Mouse (Mus musculus): ENCODE data around the gene Stradb. TPM values are rescaled to one million over a fixed set of nuclear protein-coding genes. Genes with fewer than 3 reads are reported as not detected.
A peak's percentile ranks its signal among the peaks of the same experiment; 100 is the strongest.

The Stradb gene
- polyA plus RNA-seq, 2 experiments = 17.1 to 44.1 TPM

DNA sequence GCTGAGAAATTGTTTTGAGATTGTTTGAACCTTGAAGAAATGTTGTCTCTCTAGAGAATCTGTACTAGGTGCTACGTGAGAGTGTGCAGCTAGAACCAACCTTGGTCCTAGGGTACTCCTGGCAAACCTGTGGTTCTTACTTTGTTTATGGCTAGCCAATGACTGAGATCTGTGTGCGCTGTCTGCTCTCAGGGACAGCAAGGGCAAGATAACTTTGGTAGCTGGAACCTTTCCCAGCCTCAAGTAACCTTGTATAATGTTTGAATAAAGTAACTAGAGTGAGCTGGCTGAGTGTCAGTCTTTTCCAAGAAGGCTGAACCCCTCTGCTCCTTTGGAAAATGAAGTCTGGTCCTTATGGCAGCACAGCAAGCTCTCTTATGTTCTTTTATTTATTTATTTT lies 27.8 kb upstream of the Stradb start:
- TF ChIP-seq CTCF (IDR thresholded peaks at IDR 0.05; ENCODE audit: low read depth) = no peak
- no peak for TF ChIP-seq EP300 (IDR thresholded peaks at IDR 0.05; ENCODE audit: low read depth)
- no peak overlapping the region for H3K9ac ChIP-seq (replicated peaks)
- ATAC-seq (ENCODE audit: insufficient read depth) = no peak
- H3K36me3 ChIP-seq (replicated peaks; ENCODE audit: control insufficient read depth, insufficient read depth, low read depth) = peaks cover 42% of the 10 kb centered on the region
- H3K4me1 ChIP-seq (replicated peaks; ENCODE audit: control insufficient read depth in 2 of 2, insufficient read depth in 2 of 2, low read length in 1 of 2) = peaks cover 2 to 3% of the 10 kb centered on the region in 2 experiments
- H3K27ac ChIP-seq = no peak overlapping the region
- H3K9me3 ChIP-seq (ENCODE audit: control insufficient read depth, low read length) = no peaks in the 10 kb centered on the region
- H3K27me3 ChIP-seq (ENCODE audit: control insufficient read depth, insufficient read depth, low read length) = no peaks in the 10 kb centered on the region
- H3K4me3 ChIP-seq (ENCODE audit: insufficient read depth in 1 of 2, low read depth in 2 of 2, low read length in 2 of 2) = no peak overlapping the region
- WGBS (ENCODE audit: insufficient replicate concordance) = 96% methylated on average over 2 of the region's 2 CpGs
- H3K4me2 ChIP-seq (ENCODE audit: low read depth) = no peak overlapping the region
- no peak for DNase-seq (ENCODE audit: low read depth in 3 of 3, low spot score in 3 of 3)

- no peak for DNase-seq (ENCODE audit: low read depth in 3 of 3, low spot score in 3 of 3)
- TF ChIP-seq EP300 (IDR thresholded peaks at IDR 0.05; ENCODE audit: low read depth) = no peak
- TF ChIP-seq CTCF (IDR thresholded peaks at IDR 0.05; ENCODE audit: low read depth) = no peak
- Histone ChIP-seq H3K36me3 (replicated peaks; ENCODE audit: control insufficient read depth, insufficient read depth, low read depth) (peaks cover 42% of the 10 kb centered on the region), H3K9ac (replicated peaks) (no peak overlapping the region), H3K4me2 (ENCODE audit: low read depth) (no peak overlapping the region), H3K4me3 (ENCODE audit: insufficient read depth in 1 of 2, low read depth in 2 of 2, low read length in 2 of 2) (no peak overlapping the region), H3K9me3 (ENCODE audit: control insufficient read depth, low read length) (no peaks in the 10 kb centered on the region), H3K27ac (no peak overlapping the region), H3K27me3 (ENCODE audit: control insufficient read depth, insufficient read depth, low read length) (no peaks in the 10 kb centered on the region), H3K4me1 (replicated peaks; ENCODE audit: control insufficient read depth in 2 of 2, insufficient read depth in 2 of 2, low read length in 1 of 2) (peaks cover 8 to 9% of the 10 kb centered on the region in 2 experiments)
- WGBS (ENCODE audit: insufficient replicate concordance) = 87% methylated on average over 7 of the region's 7 CpGs
- ATAC-seq (ENCODE audit: insufficient read depth) = no peak
These were observed 27.2 kb upstream of the Stradb start for GRCm38 (mm10) chr1:58945960-58946670.

GRCm38 (mm10) chr1:58946718-58947117 lies 26.6 kb upstream of the Stradb start:
- Histone ChIP-seq H3K4me1 (replicated peaks; ENCODE audit: control insufficient read depth in 2 of 2, insufficient read depth in 2 of 2, low read length in 1 of 2) (peaks cover 12 to 14% of the 10 kb centered on the region in 2 experiments), H3K9me3 (ENCODE audit: control insufficient read depth, low read length) (no peaks in the 10 kb centered on the region), H3K4me2 (ENCODE audit: low read depth) (no peak overlapping the region), H3K27ac (no peak overlapping the region), H3K36me3 (replicated peaks; ENCODE audit: control insufficient read depth, insufficient read depth, low read depth) (peaks cover 45% of the 10 kb centered on the region), H3K27me3 (ENCODE audit: control insufficient read depth, insufficient read depth, low read length) (no peaks in the 10 kb centered on the region), H3K9ac (replicated peaks) (no peak overlapping the region), H3K4me3 (ENCODE audit: insufficient read depth in 1 of 2, low read depth in 2 of 2, low read length in 2 of 2) (no peak overlapping the region)
- DNase-seq (ENCODE audit: low read depth in 3 of 3, low spot score in 3 of 3) = no peak
- TF ChIP-seq EP300 (IDR thresholded peaks at IDR 0.05; ENCODE audit: low read depth) (no peak), CTCF (IDR thresholded peaks at IDR 0.05; ENCODE audit: low read depth) (no peak)
- no peak for ATAC-seq (ENCODE audit: insufficient read depth)
- 85% methylated on average over 9 of the region's 9 CpGs for WGBS (ENCODE audit: insufficient replicate concordance)

GRCm38 (mm10) chr1:58949561-58950106 lies 23.7 kb upstream of the Stradb start:
- H3K4me1 ChIP-seq (replicated peaks; ENCODE audit: control insufficient read depth in 2 of 2, insufficient read depth in 2 of 2, low read length in 1 of 2) = peaks cover 36 to 39% of the 10 kb centered on the region in 2 experiments
- no peak overlapping the region for H3K27ac ChIP-seq

GRCm38 (mm10) chr1:58950899-58951648 lies 22.2 kb upstream of the Stradb start:
- WGBS (ENCODE audit: insufficient replicate concordance) = 71% methylated on average over 8 of the region's 8 CpGs
- peaks cover 49 to 52% of the 10 kb centered on the region in 2 experiments for H3K4me1 ChIP-seq (replicated peaks; ENCODE audit: control insufficient read depth in 2 of 2, insufficient read depth in 2 of 2, low read length in 1 of 2)

More at GRCm38 (mm10) chr1:58949561-58950106, 23.7 kb upstream of the Stradb start:
- 82% methylated on average over 6 of the region's 6 CpGs for WGBS (ENCODE audit: insufficient replicate concordance)
- H3K4me2 ChIP-seq (ENCODE audit: low read depth) = no peak overlapping the region
- no peaks in the 10 kb centered on the region for H3K9me3 ChIP-seq (ENCODE audit: control insufficient read depth, low read length)
- no peak for TF ChIP-seq CTCF (IDR thresholded peaks at IDR 0.05; ENCODE audit: low read depth)
- no peak for TF ChIP-seq EP300 (IDR thresholded peaks at IDR 0.05; ENCODE audit: low read depth)
- no peak overlapping the region for H3K4me3 ChIP-seq (ENCODE audit: insufficient read depth in 1 of 2, low read depth in 2 of 2, low read length in 2 of 2)
- ATAC-seq (ENCODE audit: insufficient read depth) (no peak), DNase-seq (ENCODE audit: low read depth in 3 of 3, low spot score in 3 of 3) (no peak)
- peaks cover 40% of the 10 kb centered on the region for H3K36me3 ChIP-seq (replicated peaks; ENCODE audit: control insufficient read depth, insufficient read depth, low read depth)
- H3K27me3 ChIP-seq (ENCODE audit: control insufficient read depth, insufficient read depth, low read length) = no peaks in the 10 kb centered on the region
- no peak overlapping the region for H3K9ac ChIP-seq (replicated peaks)

More at GRCm38 (mm10) chr1:58950899-58951648, 22.2 kb upstream of the Stradb start:
- Histone ChIP-seq H3K36me3 (replicated peaks; ENCODE audit: control insufficient read depth, insufficient read depth, low read depth) (peaks cover 25% of the 10 kb centered on the region), H3K27ac (peak overlapping the region; percentile 42), H3K4me2 (ENCODE audit: low read depth) (peak overlapping the region; percentile 16; the same call in 1 of the 2 replicates), H3K9me3 (ENCODE audit: control insufficient read depth, low read length) (no peaks in the 10 kb centered on the region), H3K27me3 (ENCODE audit: control insufficient read depth, insufficient read depth, low read length) (no peaks in the 10 kb centered on the region), H3K4me3 (ENCODE audit: insufficient read depth in 1 of 2, low read depth in 2 of 2, low read length in 2 of 2) (no peak overlapping the region), H3K9ac (replicated peaks) (peak overlapping the region; percentile 43)
- TF ChIP-seq EP300 (IDR thresholded peaks at IDR 0.05; ENCODE audit: low read depth) (no peak), CTCF (IDR thresholded peaks at IDR 0.05; ENCODE audit: low read depth) (no peak)
- ATAC-seq (ENCODE audit: insufficient read depth) = no peak
- DNase-seq (ENCODE audit: low read depth in 3 of 3, low spot score in 3 of 3) = no peak

Data from liver, embryonic 14.5 days (tissue).